Mouse (Mus musculus) neural tube, embryonic 13.5 days (tissue): ENCODE measurements at regions not wholly inside any gene's neighbourhood (a gene's known extent, or its start where the extent isn't known, plus 50 kb on each side); places are given as distances from the start of the nearest gene placed in this dataset.

ENCODE experiments used
- ATAC-seq: fragments of 200-750 bp; cut with Nextera tagmentation; 2 replicates; pipeline ENCODE4 v1.8.0; 2017; ENCODE audit warnings: low read depth, mild to moderate bottlenecking, moderate TSS enrichment, moderate library complexity
- H3K27ac ChIP-seq: fragments of 300-500 bp; sonication (generic); replicated peaks from 2 replicates; pipeline ENCODE4 v1.5.1; 2015; ENCODE audit warnings: moderate library complexity, mild to moderate bottlenecking, inconsistent platforms
- H3K27me3 ChIP-seq: fragments of 300-500 bp; sonication (generic); 2 replicates; pipeline ENCODE4 v1.6.1; 2015; ENCODE audit warnings: mild to moderate bottlenecking, inconsistent platforms
- H3K36me3 ChIP-seq: fragments of 300-500 bp; sonication (generic); 2 replicates; pipeline ENCODE4 v1.6.1; 2015; ENCODE audit warnings: mild to moderate bottlenecking, inconsistent platforms
- H3K4me1 ChIP-seq: fragments of 300-500 bp; sonication (generic); replicated peaks from 2 replicates; pipeline ENCODE4 v1.6.1; 2015; ENCODE audit warnings: inconsistent platforms
- H3K4me2 ChIP-seq: fragments of 300-500 bp; sonication (generic); 2 replicates; pipeline ENCODE4 v1.6.1; 2015; ENCODE audit warnings: inconsistent platforms, mild to moderate bottlenecking, moderate library complexity
- H3K4me3 ChIP-seq: fragments of 300-500 bp; sonication (generic); 2 replicates; pipeline ENCODE4 v1.5.1; 2015; ENCODE audit warnings: mild to moderate bottlenecking, inconsistent platforms
- H3K9ac ChIP-seq: fragments of 300-500 bp; sonication (generic); 2 replicates; pipeline ENCODE4 v1.6.1; 2015; ENCODE audit warnings: moderate library complexity, mild to moderate bottlenecking, inconsistent platforms
- H3K9me3 ChIP-seq: fragments of 300-500 bp; sonication (generic); 2 replicates; pipeline ENCODE4 v1.6.1; 2016; ENCODE audit warnings: inconsistent platforms
- WGBS: fragments of 180-500 bp; shearing (Covaris S2); methylation state at CpG from one replicate; pipeline ENCODE4 v1.1.7; 2015; 5-methylcytosine and 5-hydroxymethylcytosine counted together

- Histone ChIP-seq H3K27me3 (no peaks in the 10 kb centered on the region), H3K9ac (no peak overlapping the region), H3K4me2 (no peak overlapping the region), H3K9me3 (no peaks in the 10 kb centered on the region), H3K4me3 (no peak overlapping the region), H3K4me1 (no peaks in the 10 kb centered on the region), H3K27ac (no peak overlapping the region), H3K36me3 (no peaks in the 10 kb centered on the region)
- ATAC-seq = no peak
- 92% methylated on average over 3 of the region's 3 CpGs for WGBS
These were observed 115.3 kb upstream of the Igf1 start for GRCm38 (mm10) chr10:87742766-87743165.

DNA sequence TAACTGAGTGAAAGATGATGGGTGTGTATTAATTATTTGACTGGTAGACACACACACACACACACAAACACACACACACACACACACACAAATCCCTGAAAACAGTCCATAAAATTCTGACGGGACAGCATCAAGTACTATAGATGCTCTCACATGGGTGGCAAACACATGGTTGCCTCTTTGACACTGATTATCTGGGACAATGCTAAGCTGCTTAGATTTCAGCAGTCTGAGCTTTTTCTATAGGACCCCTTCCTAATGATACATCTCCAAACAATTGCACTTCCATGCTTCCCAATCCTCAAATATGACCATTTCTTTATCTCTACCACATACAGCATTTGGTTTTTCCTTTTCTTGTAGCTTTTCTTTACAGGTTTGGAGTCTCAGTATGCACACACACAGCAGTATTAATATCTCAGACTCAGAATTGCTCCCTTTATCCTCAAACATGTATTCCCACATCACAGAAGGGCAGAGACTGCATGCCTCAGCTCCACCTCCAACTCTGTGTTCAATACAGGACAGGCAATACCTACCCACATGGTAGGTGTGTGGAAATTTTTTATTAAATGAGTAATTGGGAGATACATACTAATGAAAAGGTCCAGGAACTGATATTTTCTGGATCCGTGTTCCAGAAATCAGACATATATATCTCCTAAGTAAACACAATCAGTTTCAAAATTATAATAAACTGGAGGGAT is 110.1 kb upstream of the Igf1 start:
- H3K4me1 ChIP-seq = no peaks in the 10 kb centered on the region
- no peak overlapping the region for H3K9ac ChIP-seq
- H3K4me3 ChIP-seq = no peak overlapping the region
- H3K4me2 ChIP-seq = no peak overlapping the region
- no peaks in the 10 kb centered on the region for H3K9me3 ChIP-seq
- H3K36me3 ChIP-seq = no peaks in the 10 kb centered on the region
- no peaks in the 10 kb centered on the region for H3K27me3 ChIP-seq
- ATAC-seq = peak; percentile 53; the same call in 1 of the 2 replicates
- H3K27ac ChIP-seq = no peak overlapping the region
- 82% methylated on average over 2 of the region's 2 CpGs for WGBS

GRCm38 (mm10) chr10:87748631-87749193 is 109.4 kb upstream of the Igf1 start:
- Histone ChIP-seq H3K9me3 (no peaks in the 10 kb centered on the region), H3K9ac (no peak overlapping the region), H3K36me3 (no peaks in the 10 kb centered on the region), H3K27me3 (no peaks in the 10 kb centered on the region), H3K4me2 (no peak overlapping the region), H3K4me1 (no peaks in the 10 kb centered on the region), H3K4me3 (no peak overlapping the region), H3K27ac (no peak overlapping the region)
- 52% methylated on average over 4 of the region's 4 CpGs for WGBS
- peak; percentile 93 for ATAC-seq

DNA sequence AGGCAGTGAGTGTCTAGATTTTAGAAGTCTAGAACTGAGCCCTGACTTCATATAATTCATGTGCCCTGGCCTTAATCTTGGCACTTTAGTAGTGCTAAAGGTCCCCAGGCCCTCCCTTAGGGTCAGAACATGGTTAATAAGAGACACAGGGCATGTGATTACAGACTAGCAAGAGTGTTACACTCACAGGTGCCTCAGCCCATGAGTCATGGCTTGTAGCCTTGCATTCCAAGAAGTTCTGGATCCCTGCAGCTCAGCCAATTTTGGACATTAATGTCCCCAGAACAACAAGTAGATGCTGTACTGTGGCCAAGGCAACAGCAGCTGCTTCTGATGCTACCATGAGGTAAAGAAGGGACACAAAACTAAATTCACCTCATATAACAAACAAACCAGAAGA is 107.7 kb upstream of the Igf1 start:
- no peak for ATAC-seq
- Histone ChIP-seq H3K27me3 (no peaks in the 10 kb centered on the region), H3K4me2 (no peak overlapping the region), H3K27ac (no peak overlapping the region), H3K4me3 (no peak overlapping the region), H3K36me3 (no peaks in the 10 kb centered on the region), H3K9me3 (no peaks in the 10 kb centered on the region), H3K4me1 (no peaks in the 10 kb centered on the region), H3K9ac (no peak overlapping the region)

DNA sequence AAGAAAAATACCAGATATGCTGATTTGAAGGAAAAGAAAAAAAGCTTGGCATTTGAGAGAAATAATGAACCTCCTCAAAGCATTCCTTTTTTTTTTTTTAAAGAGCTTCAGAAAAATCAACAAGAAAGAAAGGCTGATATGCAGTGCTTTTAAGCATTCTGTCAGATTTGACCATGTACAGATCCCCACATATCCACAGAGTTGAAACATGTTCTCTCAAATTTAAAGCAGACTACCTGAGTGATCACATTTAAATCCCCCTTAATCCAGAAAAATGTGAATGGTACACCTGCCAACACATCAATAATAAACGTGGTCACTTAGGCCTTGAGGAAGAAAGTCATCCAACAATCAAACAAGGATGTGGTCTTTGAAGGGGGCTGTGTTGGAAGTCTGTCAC is 107.1 kb upstream of the Igf1 start:
- Histone ChIP-seq H3K27ac (no peak overlapping the region), H3K36me3 (no peaks in the 10 kb centered on the region), H3K27me3 (no peaks in the 10 kb centered on the region), H3K4me2 (no peak overlapping the region), H3K4me1 (no peaks in the 10 kb centered on the region), H3K9ac (no peak overlapping the region), H3K4me3 (no peak overlapping the region), H3K9me3 (no peaks in the 10 kb centered on the region)
- WGBS = 64% methylated on average over 1 of the region's 1 CpGs
- ATAC-seq = no peak

GRCm38 (mm10) chr10:87752117-87752516 is 105.9 kb upstream of the Igf1 start:
- ATAC-seq = no peak

DNA sequence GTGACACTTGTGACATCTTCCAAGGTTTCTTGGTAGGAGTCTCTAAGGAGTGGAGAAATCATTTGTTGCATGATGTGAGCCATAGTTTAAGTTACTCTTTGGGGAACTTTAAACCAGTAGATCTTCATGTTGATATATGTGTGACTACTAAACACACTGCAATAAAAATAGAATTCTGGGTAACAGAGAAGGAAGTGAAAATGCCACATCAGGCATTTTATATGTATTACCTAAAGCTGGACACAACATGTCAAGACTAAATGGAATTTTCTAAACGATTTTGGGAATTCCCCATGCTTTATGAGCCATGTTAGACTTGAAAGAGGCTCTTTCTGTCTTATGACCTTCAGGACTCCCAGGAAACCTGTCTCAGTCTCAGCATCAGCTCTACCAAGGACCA is 104.6 kb upstream of the Igf1 start:
- no peak for ATAC-seq
- Histone ChIP-seq H3K4me3 (no peak overlapping the region), H3K27ac (no peak overlapping the region), H3K27me3 (no peaks in the 10 kb centered on the region), H3K9me3 (no peaks in the 10 kb centered on the region), H3K36me3 (no peaks in the 10 kb centered on the region), H3K9ac (no peak overlapping the region), H3K4me2 (no peak overlapping the region), H3K4me1 (no peaks in the 10 kb centered on the region)
- WGBS = 59% methylated on average over 1 of the region's 1 CpGs

More at GRCm38 (mm10) chr10:87752117-87752516, 105.9 kb upstream of the Igf1 start:
- H3K27me3 ChIP-seq = no peaks in the 10 kb centered on the region
- H3K9me3 ChIP-seq = no peaks in the 10 kb centered on the region
- H3K27ac ChIP-seq = no peak overlapping the region
- H3K36me3 ChIP-seq = no peaks in the 10 kb centered on the region
- 84% methylated on average over 2 of the region's 2 CpGs for WGBS
- H3K9ac ChIP-seq = no peak overlapping the region
- no peaks in the 10 kb centered on the region for H3K4me1 ChIP-seq
- H3K4me2 ChIP-seq = no peak overlapping the region
- H3K4me3 ChIP-seq = no peak overlapping the region

GRCm38 (mm10) chr10:87761528-87762030 is 96.5 kb upstream of the Igf1 start:
- Histone ChIP-seq H3K27ac (no peak overlapping the region), H3K27me3 (no peaks in the 10 kb centered on the region), H3K4me2 (no peak overlapping the region), H3K4me3 (no peak overlapping the region), H3K9me3 (no peaks in the 10 kb centered on the region), H3K4me1 (no peaks in the 10 kb centered on the region), H3K9ac (no peak overlapping the region), H3K36me3 (no peaks in the 10 kb centered on the region)
- WGBS = 82% methylated on average over 5 of the region's 5 CpGs
- no peak for ATAC-seq

- no peaks in the 10 kb centered on the region for H3K4me1 ChIP-seq
- no peaks in the 10 kb centered on the region for H3K36me3 ChIP-seq
- ATAC-seq = no peak
- no peaks in the 10 kb centered on the region for H3K27me3 ChIP-seq
- no peak overlapping the region for H3K4me3 ChIP-seq
- no peaks in the 10 kb centered on the region for H3K9me3 ChIP-seq
- no peak overlapping the region for H3K27ac ChIP-seq
- no peak overlapping the region for H3K4me2 ChIP-seq
- H3K9ac ChIP-seq = no peak overlapping the region
- WGBS = 65% methylated on average over 4 of the region's 4 CpGs
These were observed 70.5 kb upstream of the Igf1 start for GRCm38 (mm10) chr10:87787521-87787920.

- no peak overlapping the region for H3K27ac ChIP-seq
- ATAC-seq = no peak
- H3K9me3 ChIP-seq = no peaks in the 10 kb centered on the region
- no peak overlapping the region for H3K9ac ChIP-seq
- no peaks in the 10 kb centered on the region for H3K27me3 ChIP-seq
- H3K4me1 ChIP-seq = no peaks in the 10 kb centered on the region
- H3K4me3 ChIP-seq = no peak overlapping the region
- no peaks in the 10 kb centered on the region for H3K36me3 ChIP-seq
- no peak overlapping the region for H3K4me2 ChIP-seq
These were observed 65.7 kb upstream of the Igf1 start for GRCm38 (mm10) chr10:87792346-87792745.

DNA sequence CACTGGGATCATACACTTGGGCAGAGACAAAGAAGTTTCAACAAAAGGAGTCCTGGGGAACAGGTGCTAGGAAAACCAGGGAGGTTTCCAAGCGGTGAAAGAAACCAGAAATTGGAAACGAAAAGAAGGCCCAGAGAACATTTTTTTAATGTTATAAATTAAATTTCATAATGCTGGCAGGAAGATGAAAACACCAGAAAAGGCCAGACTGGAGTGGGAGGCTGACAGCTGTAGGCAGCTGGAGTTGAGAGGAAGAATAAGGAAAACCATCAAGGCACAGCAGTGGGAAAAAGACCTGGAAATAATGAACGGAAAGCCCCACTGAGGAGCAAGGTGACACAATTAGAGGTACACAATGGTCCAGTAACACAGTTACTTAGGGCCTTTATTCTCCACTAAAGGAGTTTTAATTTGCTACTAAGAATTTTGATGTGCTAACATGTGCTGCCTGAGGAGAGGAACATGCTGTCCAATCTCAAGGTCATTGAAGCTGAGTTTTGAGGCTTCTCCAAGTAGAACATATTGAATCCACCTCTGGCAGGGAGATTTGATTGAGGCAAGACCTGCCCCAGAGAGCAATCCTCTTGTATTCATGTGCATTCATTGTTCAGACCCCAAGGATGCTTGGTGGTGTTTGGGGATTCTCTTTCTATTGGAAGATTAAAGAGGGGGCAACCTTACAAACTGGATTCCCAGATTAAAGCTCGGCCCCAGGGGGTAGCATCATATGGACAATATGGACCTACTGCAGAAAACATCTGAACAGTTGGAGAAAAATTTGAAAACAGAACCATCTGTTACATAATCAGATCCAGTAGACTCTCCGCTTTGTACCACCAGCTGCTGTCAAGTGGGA is 53.9 kb upstream of the Igf1 start:
- Histone ChIP-seq H3K9me3 (no peaks in the 10 kb centered on the region), H3K27me3 (no peaks in the 10 kb centered on the region), H3K4me1 (no peaks in the 10 kb centered on the region), H3K36me3 (no peaks in the 10 kb centered on the region), H3K4me3 (no peak overlapping the region), H3K27ac (no peak overlapping the region), H3K4me2 (no peak overlapping the region), H3K9ac (no peak overlapping the region)
- WGBS = 86% methylated on average over 5 of the region's 5 CpGs
- no peak for ATAC-seq

DNA sequence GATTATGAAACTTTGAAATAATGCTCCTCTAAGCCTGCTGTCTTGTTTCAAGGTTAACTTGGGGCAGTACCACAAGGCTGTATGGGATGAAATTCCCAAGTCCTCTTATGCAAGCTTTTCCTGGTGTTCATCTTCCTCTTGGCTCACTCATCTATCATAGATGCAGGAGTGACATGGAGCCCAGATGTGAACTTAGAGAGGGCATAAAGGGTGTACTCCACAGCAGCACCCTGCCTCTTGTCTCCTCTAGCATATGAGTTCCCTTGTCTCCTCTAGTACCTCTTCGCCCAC is 53.3 kb upstream of the Igf1 start:
- H3K4me3 ChIP-seq = no peak overlapping the region
- no peak overlapping the region for H3K4me2 ChIP-seq
- no peaks in the 10 kb centered on the region for H3K36me3 ChIP-seq
- no peak overlapping the region for H3K9ac ChIP-seq
- H3K4me1 ChIP-seq = no peaks in the 10 kb centered on the region
- 100% methylated on average over 1 of the region's 1 CpGs for WGBS
- H3K27me3 ChIP-seq = no peaks in the 10 kb centered on the region
- H3K9me3 ChIP-seq = no peaks in the 10 kb centered on the region
- ATAC-seq = no peak
- H3K27ac ChIP-seq = no peak overlapping the region
